Mouse (Mus musculus): ENCODE measurements at regions not wholly inside any gene's neighbourhood (a gene's known extent, or its start where the extent isn't known, plus 50 kb on each side); places are given as distances from the start of the nearest gene placed in this dataset.

DNA sequence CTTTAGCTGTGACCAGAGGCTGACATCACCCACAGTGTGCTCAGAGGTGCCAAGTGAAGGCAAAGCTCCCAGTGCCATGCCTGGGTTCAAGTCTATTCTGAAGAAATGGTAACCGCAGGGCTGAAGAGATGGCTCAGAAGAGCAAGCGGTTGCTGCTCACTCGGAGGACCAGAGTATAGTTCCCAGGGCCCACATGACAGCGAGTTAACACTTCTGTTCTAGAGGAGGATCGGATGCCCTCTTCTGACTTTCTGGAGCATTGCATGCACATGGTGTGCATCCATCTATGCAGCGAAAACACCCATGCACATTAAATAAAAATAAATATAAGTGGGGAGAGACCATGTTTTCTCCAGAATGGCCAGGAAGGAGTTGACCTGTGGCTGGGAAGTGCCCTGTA, 209.5 kb downstream of the Sorl1 start:
- H3K4me3 ChIP-seq (ENCODE audit: insufficient read depth, poor library complexity, severe bottlenecking): no peak overlapping the region
- no peaks in the 10 kb centered on the region for H3K36me3 ChIP-seq (ENCODE audit: control insufficient read depth, insufficient read depth)
- H3K27me3 ChIP-seq (ENCODE audit: control insufficient read depth, insufficient read depth, insufficient read length): no peaks in the 10 kb centered on the region
- no peaks in the 10 kb centered on the region for H3K79me3 ChIP-seq (ENCODE audit: low read depth)
- no peak overlapping the region for H3ac ChIP-seq (ENCODE audit: control insufficient read depth, insufficient read length, low read depth)
- no peaks in the 10 kb centered on the region for H3K79me2 ChIP-seq (ENCODE audit: control insufficient read depth, insufficient read depth)
- TF ChIP-seq MYOG (IDR thresholded peaks at IDR 0.05; ENCODE audit: control insufficient read depth, extremely low read depth, insufficient read length) (no peak), CTCF (IDR thresholded peaks at IDR 0.05; ENCODE audit: control insufficient read depth, insufficient read depth, insufficient read length) (no peak), MAX (IDR thresholded peaks at IDR 0.05) (no peak), CEBPB (IDR thresholded peaks at IDR 0.05; ENCODE audit: low read depth) (no peak), FOSL1 (IDR thresholded peaks at IDR 0.05; ENCODE audit: insufficient read depth, low read length, poor library complexity, severe bottlenecking) (no peak), USF1 (IDR thresholded peaks at IDR 0.05; ENCODE audit: low read depth) (no peak), MYOD1 (IDR thresholded peaks at IDR 0.05; ENCODE audit: control insufficient read depth, insufficient read length, low read depth) (no peak)

DNA sequence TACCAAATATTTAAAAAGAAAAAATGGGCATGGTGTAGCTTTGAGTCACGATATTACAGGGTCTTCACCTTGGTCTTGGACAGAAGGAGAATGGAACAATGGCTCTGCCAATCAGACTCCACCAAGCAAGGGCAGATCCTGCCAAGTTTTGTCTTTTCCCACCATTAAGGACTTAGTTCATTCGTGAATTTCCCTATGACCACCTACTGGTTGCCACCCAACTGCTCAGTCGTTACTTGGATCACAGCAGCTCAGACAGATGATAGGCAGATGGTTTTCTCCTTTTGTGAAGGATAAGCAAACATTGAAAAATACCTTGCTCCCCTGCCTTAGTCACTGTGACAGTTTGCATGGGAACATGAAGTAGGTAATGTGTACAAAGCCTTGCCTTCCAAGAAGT, 210.2 kb downstream of the Sorl1 start:
- H3K27me3 ChIP-seq (ENCODE audit: control insufficient read depth, insufficient read depth, insufficient read length): no peaks in the 10 kb centered on the region
- H3ac ChIP-seq (ENCODE audit: control insufficient read depth, insufficient read length, low read depth): no peak overlapping the region
- no peaks in the 10 kb centered on the region for H3K36me3 ChIP-seq (ENCODE audit: control insufficient read depth, insufficient read depth)
- H3K79me2 ChIP-seq (ENCODE audit: control insufficient read depth, insufficient read depth): no peaks in the 10 kb centered on the region
- TF ChIP-seq FOSL1 (IDR thresholded peaks at IDR 0.05; ENCODE audit: insufficient read depth, low read length, poor library complexity, severe bottlenecking) (no peak), USF1 (IDR thresholded peaks at IDR 0.05; ENCODE audit: low read depth) (no peak), MYOD1 (IDR thresholded peaks at IDR 0.05; ENCODE audit: control insufficient read depth, insufficient read length, low read depth) (no peak), CTCF (IDR thresholded peaks at IDR 0.05; ENCODE audit: control insufficient read depth, insufficient read depth, insufficient read length) (no peak), MYOG (IDR thresholded peaks at IDR 0.05; ENCODE audit: control insufficient read depth, extremely low read depth, insufficient read length) (no peak), MAX (IDR thresholded peaks at IDR 0.05) (no peak), CEBPB (IDR thresholded peaks at IDR 0.05; ENCODE audit: low read depth) (no peak)
- no peak overlapping the region for H3K4me3 ChIP-seq (ENCODE audit: insufficient read depth, poor library complexity, severe bottlenecking)
- H3K79me3 ChIP-seq (ENCODE audit: low read depth): no peaks in the 10 kb centered on the region

DNA sequence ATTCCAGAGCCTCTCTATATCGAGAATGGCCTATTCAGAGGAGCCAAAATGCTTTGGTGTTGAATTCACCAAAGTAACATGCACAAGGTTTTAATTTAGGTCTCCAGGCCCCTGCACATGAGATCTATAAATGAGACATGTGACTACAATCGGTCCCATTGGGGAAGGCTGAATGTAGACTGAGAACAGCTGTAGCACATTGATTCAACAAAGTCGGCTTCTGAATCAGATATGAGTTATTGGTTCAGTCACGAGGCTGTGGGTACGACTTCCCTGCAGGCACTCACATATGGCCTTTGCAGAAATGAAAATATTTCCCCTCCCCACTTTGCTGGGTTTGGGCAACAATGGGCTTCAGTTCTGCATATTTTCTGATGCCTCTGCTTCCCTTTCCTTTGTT, 211.6 kb downstream of the Sorl1 start:
- no peaks in the 10 kb centered on the region for H3K36me3 ChIP-seq (ENCODE audit: control insufficient read depth, insufficient read depth)

DNA sequence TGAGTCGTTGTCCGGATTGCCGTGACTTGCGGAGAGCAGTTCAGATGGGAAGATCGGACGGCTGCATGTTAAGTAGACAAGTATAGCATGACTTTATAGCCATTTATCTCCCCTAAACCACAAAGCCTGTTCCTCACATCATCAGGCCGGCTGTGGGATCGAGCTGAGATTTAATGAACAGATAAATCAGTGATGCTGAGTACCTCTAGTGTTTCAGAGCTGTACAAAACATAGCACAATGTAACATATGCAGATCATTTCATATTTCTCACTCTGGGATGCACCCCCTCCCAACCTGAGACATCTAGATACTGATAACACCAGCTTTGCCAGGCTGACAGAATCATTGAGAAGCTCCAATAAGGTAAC, 223.5 kb downstream of the Sorl1 start:
- Histone ChIP-seq H3K27me3 (ENCODE audit: control insufficient read depth, insufficient read depth, insufficient read length) (no peaks in the 10 kb centered on the region), H3K79me3 (ENCODE audit: low read depth) (no peaks in the 10 kb centered on the region), H3K79me2 (ENCODE audit: control insufficient read depth, insufficient read depth) (no peaks in the 10 kb centered on the region), H3ac (ENCODE audit: control insufficient read depth, insufficient read length, low read depth) (no peak overlapping the region), H3K4me3 (ENCODE audit: insufficient read depth, poor library complexity, severe bottlenecking) (no peak overlapping the region), H3K36me3 (ENCODE audit: control insufficient read depth, insufficient read depth) (no peaks in the 10 kb centered on the region)
- TF ChIP-seq MAX (IDR thresholded peaks at IDR 0.05) (no peak), MYOG (IDR thresholded peaks at IDR 0.05; ENCODE audit: control insufficient read depth, extremely low read depth, insufficient read length) (no peak), FOSL1 (IDR thresholded peaks at IDR 0.05; ENCODE audit: insufficient read depth, low read length, poor library complexity, severe bottlenecking) (no peak)

More for the DNA sequence above, 211.6 kb downstream of the Sorl1 start:
- TF ChIP-seq CTCF (IDR thresholded peaks at IDR 0.05; ENCODE audit: control insufficient read depth, insufficient read depth, insufficient read length) (no peak), MYOD1 (IDR thresholded peaks at IDR 0.05; ENCODE audit: control insufficient read depth, insufficient read length, low read depth) (no peak), CEBPB (IDR thresholded peaks at IDR 0.05; ENCODE audit: low read depth) (no peak), USF1 (IDR thresholded peaks at IDR 0.05; ENCODE audit: low read depth) (no peak), FOSL1 (IDR thresholded peaks at IDR 0.05; ENCODE audit: insufficient read depth, low read length, poor library complexity, severe bottlenecking) (no peak), MYOG (IDR thresholded peaks at IDR 0.05; ENCODE audit: control insufficient read depth, extremely low read depth, insufficient read length) (no peak), MAX (IDR thresholded peaks at IDR 0.05) (no peak)
- Histone ChIP-seq H3K27me3 (ENCODE audit: control insufficient read depth, insufficient read depth, insufficient read length) (no peaks in the 10 kb centered on the region), H3ac (ENCODE audit: control insufficient read depth, insufficient read length, low read depth) (no peak overlapping the region), H3K79me2 (ENCODE audit: control insufficient read depth, insufficient read depth) (no peaks in the 10 kb centered on the region), H3K79me3 (ENCODE audit: low read depth) (no peaks in the 10 kb centered on the region), H3K4me3 (ENCODE audit: insufficient read depth, poor library complexity, severe bottlenecking) (no peak overlapping the region)

DNA sequence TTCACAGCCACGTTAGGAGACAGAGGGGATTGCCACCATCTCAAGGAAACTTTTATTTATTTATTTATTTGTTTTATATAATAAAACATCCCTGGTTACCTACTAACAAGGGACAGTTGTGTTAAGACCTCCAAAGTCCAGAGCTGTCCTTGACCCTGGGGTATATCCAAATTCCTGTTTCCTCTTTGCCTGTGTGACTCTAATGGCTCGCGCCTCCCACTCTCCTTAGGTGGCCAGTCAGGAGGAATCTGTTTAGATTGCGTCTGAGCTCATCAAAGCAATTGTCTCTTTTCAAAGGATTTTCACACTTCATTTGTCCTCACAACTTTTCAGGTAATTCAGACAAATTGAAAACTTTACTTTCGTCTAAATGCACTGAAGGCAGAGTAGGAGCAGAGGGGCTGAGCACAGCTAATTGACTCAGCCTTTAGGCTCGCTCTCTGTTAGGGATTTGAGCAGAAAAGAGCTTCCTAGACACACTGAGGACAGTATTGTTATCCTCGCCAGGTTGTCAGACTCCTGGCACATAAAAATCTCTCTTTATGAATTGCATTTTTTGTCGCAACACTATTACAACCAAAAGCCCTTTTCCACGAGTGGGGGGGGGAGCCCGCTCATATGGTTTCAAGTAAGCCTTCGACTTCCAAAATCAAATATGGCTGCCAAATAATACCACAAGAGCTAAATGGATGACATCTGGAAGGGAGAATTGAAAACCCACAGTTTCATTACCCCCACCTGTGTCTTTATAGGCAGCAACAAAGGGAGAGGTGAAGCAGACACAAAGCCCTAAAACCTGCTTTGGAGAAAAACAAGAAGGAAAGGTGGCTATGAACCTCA, 224.1 kb downstream of the Sorl1 start:
- H3K27me3 ChIP-seq (ENCODE audit: control insufficient read depth, insufficient read depth, insufficient read length): no peaks in the 10 kb centered on the region
- no peaks in the 10 kb centered on the region for H3K79me2 ChIP-seq (ENCODE audit: control insufficient read depth, insufficient read depth)
- H3K4me3 ChIP-seq (ENCODE audit: insufficient read depth, poor library complexity, severe bottlenecking): no peak overlapping the region
- H3ac ChIP-seq (ENCODE audit: control insufficient read depth, insufficient read length, low read depth): no peak overlapping the region
- no peaks in the 10 kb centered on the region for H3K79me3 ChIP-seq (ENCODE audit: low read depth)
- H3K36me3 ChIP-seq (ENCODE audit: control insufficient read depth, insufficient read depth): no peaks in the 10 kb centered on the region
- TF ChIP-seq MYOD1 (IDR thresholded peaks at IDR 0.05; ENCODE audit: control insufficient read depth, insufficient read length, low read depth): no peak
- TF ChIP-seq CTCF (IDR thresholded peaks at IDR 0.05; ENCODE audit: control insufficient read depth, insufficient read depth, insufficient read length): no peak
- TF ChIP-seq CEBPB (IDR thresholded peaks at IDR 0.05; ENCODE audit: low read depth): no peak
- no peak for TF ChIP-seq MYOG (IDR thresholded peaks at IDR 0.05; ENCODE audit: control insufficient read depth, extremely low read depth, insufficient read length)
- no peak for TF ChIP-seq USF1 (IDR thresholded peaks at IDR 0.05; ENCODE audit: low read depth)
- no peak for TF ChIP-seq MAX (IDR thresholded peaks at IDR 0.05)
- no peak for TF ChIP-seq FOSL1 (IDR thresholded peaks at IDR 0.05; ENCODE audit: insufficient read depth, low read length, poor library complexity, severe bottlenecking)

Data from C2C12 (cell line).